In the genomic region with DNA sequence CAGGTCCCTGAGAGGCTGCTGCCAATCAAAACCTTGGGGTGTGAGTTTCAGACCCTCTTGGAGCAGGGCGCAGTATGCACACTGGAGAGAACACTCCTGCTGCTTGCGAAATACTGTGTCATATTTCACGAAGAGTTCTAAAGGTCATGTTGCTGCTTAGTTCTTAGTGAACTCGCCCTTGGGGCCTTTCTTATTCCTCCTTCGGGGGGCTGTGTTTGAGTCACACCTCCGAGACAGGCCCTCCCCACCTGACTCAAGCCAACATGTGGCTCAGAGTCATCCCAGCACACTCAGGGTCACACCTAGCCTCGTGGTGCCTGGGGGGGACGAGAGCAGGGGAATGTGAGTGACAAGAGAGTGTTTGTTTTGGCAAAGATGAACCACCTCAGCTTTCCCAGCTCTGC, we compare ENCODE assay signal across 10 mouse cellular contexts.
DNase-seq lines count a peak whose midpoint lies in the region; ATAC-seq lines count a peak whose summit lies in the region.
"Had no signal": no experiment of that assay in that cellular context is flagged by ENCODE, and none has a peak within 500 bp of the region (broad histone marks: within the 10 kb centered on the region; RNA-seq: fewer than 3 reads in every experiment).

No protein-coding gene starts in this region.

- no peak overlapping the region for H3K4me2 ChIP-seq in liver, embryonic 16.5 days (ENCODE audit: low read depth, low read length)
- no peak overlapping the region for H3K4me2 ChIP-seq in liver, embryonic 11.5 days
- H3K4me2 ChIP-seq in intestine, embryonic 16.5 days (ENCODE audit: low read depth, low read length), result no peak overlapping the region

- WGBS in liver, embryonic 16.5 days (ENCODE audit: insufficient replicate concordance), result 33% methylated on average over 8 of the region's 8 CpGs
- WGBS in liver, embryonic 11.5 days, result 51% methylated on average over 8 of the region's 8 CpGs
- WGBS in intestine, embryonic 16.5 days, result 34% methylated on average over 8 of the region's 8 CpGs

- H3K27me3 ChIP-seq in liver, embryonic 16.5 days (ENCODE audit: control insufficient read depth, insufficient read depth, low read depth, low read length), result no peaks in the 10 kb centered on the region
- no peaks in the 10 kb centered on the region for H3K27me3 ChIP-seq in liver, embryonic 11.5 days (replicated peaks; ENCODE audit: control insufficient read depth, insufficient read depth, low read length)
- H3K27me3 ChIP-seq in intestine, embryonic 16.5 days (replicated peaks; ENCODE audit: control insufficient read depth, insufficient read depth, low read length), result no peaks in the 10 kb centered on the region

- H3K27ac ChIP-seq in liver, embryonic 16.5 days (ENCODE audit: low read length), result peak overlapping the region; percentile 57
- no peak overlapping the region for H3K27ac ChIP-seq in liver, embryonic 11.5 days (ENCODE audit: low read depth, low read length)
- peak overlapping the region; percentile 82 for H3K27ac ChIP-seq in intestine, embryonic 16.5 days (ENCODE audit: low read length)

- no peak overlapping the region for H3K9ac ChIP-seq in liver, embryonic 16.5 days (ENCODE audit: low read depth, low read length)
- H3K9ac ChIP-seq in liver, embryonic 11.5 days (ENCODE audit: low read depth, low read length), result no peak overlapping the region
- H3K9ac ChIP-seq in intestine, embryonic 16.5 days (ENCODE audit: low read depth, low read length), result peak overlapping the region; percentile 49; the same call in 1 of the 2 replicates

- no peaks in the 10 kb centered on the region for H3K36me3 ChIP-seq in liver, embryonic 16.5 days (ENCODE audit: control insufficient read depth, insufficient read depth)
- no peaks in the 10 kb centered on the region for H3K36me3 ChIP-seq in liver, embryonic 11.5 days (ENCODE audit: control insufficient read depth, insufficient read depth, low read length)
- H3K36me3 ChIP-seq in intestine, embryonic 16.5 days (ENCODE audit: control insufficient read depth, insufficient read depth, low read length), result no peaks in the 10 kb centered on the region

- peaks cover 14% of the 10 kb centered on the region for H3K4me1 ChIP-seq in liver, embryonic 16.5 days (ENCODE audit: control insufficient read depth, low read depth, low read length)
- peaks cover 9% of the 10 kb centered on the region for H3K4me1 ChIP-seq in liver, embryonic 11.5 days (replicated peaks; ENCODE audit: control insufficient read depth, insufficient read depth, low read length)
- peaks cover 19% of the 10 kb centered on the region for H3K4me1 ChIP-seq in intestine, embryonic 16.5 days (ENCODE audit: control insufficient read depth, insufficient read depth, low read length)

- no peak overlapping the region for H3K4me3 ChIP-seq in liver, embryonic 16.5 days (ENCODE audit: low read depth, low read length)
- H3K4me3 ChIP-seq in liver, embryonic 11.5 days (ENCODE audit: low read depth, low read length), result no peak overlapping the region
- no peak overlapping the region for H3K4me3 ChIP-seq in intestine, embryonic 16.5 days (ENCODE audit: low read length)

- no peaks in the 10 kb centered on the region for H3K9me3 ChIP-seq in liver, embryonic 16.5 days (replicated peaks; ENCODE audit: control insufficient read depth, low read length)
- H3K9me3 ChIP-seq in liver, embryonic 11.5 days (ENCODE audit: control insufficient read depth, low read length), result no peaks in the 10 kb centered on the region
- no peaks in the 10 kb centered on the region for H3K9me3 ChIP-seq in intestine, embryonic 16.5 days (ENCODE audit: control insufficient read depth, low read length)

- DNase-seq in liver, embryonic 11.5 days (ENCODE audit: low spot score), result no peak
- DNase-seq in adrenal gland, postnatal 25 days, result peak; percentile 29
- peak; percentile 46 for DNase-seq in skeletal muscle tissue, adult 2 months (ENCODE audit: low read depth, low spot score)
- DNase-seq in cerebellum, postnatal 36 days, result no peak
- no peak for DNase-seq in layer of hippocampus, postnatal 36 days
- DNase-seq: kidney, postnatal 10 days; thymus, postnatal 36 days had no signal

- ATAC-seq in liver, embryonic 16.5 days (ENCODE audit: low read depth), result peak; percentile 72
- no peak for ATAC-seq in liver, embryonic 11.5 days (replicated peaks; ENCODE audit: low FRiP score)
- peak; percentile 80 for ATAC-seq in intestine, embryonic 16.5 days
- ATAC-seq: forebrain, embryonic 14.5 days had no signal

Comparison
In these comparisons a context has a peak if more than half of its experiments do, and no peak if none do; other contexts are left out.
1. DNase-seq: peak in adrenal gland, postnatal 25 days (single experiment) and skeletal muscle tissue, adult 2 months (single experiment); none in liver, embryonic 11.5 days (single experiment), cerebellum, postnatal 36 days (0 of 2) and layer of hippocampus, postnatal 36 days (0 of 2).